Comparison of ENCODE assay signal across 8 mouse cellular contexts in genomic region chr4:83418781-83419180, GRCm38 (mm10). TPM values are rescaled to one million over a fixed set of nuclear protein-coding genes. Genes with fewer than 3 reads are reported as not detected.
DNase-seq lines count a peak whose midpoint lies in the region; ATAC-seq and TF ChIP-seq lines count a peak whose summit lies in the region.

No protein-coding gene starts in this region.

- H3K36me3 ChIP-seq in C2C12 (ENCODE audit: control insufficient read depth, insufficient read depth): peaks cover 42% of the 10 kb centered on the region
- peaks cover 17% of the 10 kb centered on the region for H3K36me3 ChIP-seq in forebrain, embryonic 14.5 days (ENCODE audit: control insufficient read depth, insufficient read depth, low read length)
- peaks cover 26% of the 10 kb centered on the region for H3K36me3 ChIP-seq in liver, embryonic 12.5 days
- H3K36me3 ChIP-seq in thymus, adult 2 months (ENCODE audit: control insufficient read depth, insufficient read depth, low read length): peaks cover 7% of the 10 kb centered on the region

- intact Hi-C loops in gastrocnemius, adult 2 months (cut with DNase I): loop anchor here (5.0 kb wide), 2 partner anchors 109 to 111 kb away; partner anchors contain the start of gene Ccdc171

- peaks cover 12% of the 10 kb centered on the region for H3K4me1 ChIP-seq in forebrain, embryonic 14.5 days (ENCODE audit: control insufficient read depth, insufficient read depth, low read length)
- peaks cover 23% of the 10 kb centered on the region for H3K4me1 ChIP-seq in liver, embryonic 12.5 days
- no peaks in the 10 kb centered on the region for H3K4me1 ChIP-seq in thymus, adult 2 months (replicated peaks; ENCODE audit: control insufficient read depth, insufficient read depth, low read length)

- H3ac ChIP-seq in C2C12 (ENCODE audit: control insufficient read depth, insufficient read length, low read depth): no peak overlapping the region

- no peak for TF ChIP-seq CTCF in gastrocnemius, adult 2 months (IDR thresholded peaks at IDR 0.05)
- no peak for TF ChIP-seq CTCF in C2C12 (IDR thresholded peaks at IDR 0.05; ENCODE audit: control insufficient read depth, insufficient read depth, insufficient read length)
- TF ChIP-seq CTCF in thymus, adult 2 months (IDR thresholded peaks at IDR 0.05; ENCODE audit: borderline replicate concordance, control insufficient read depth, extremely low read depth, insufficient read depth, low read length, poor library complexity): no peak

- no peak for ATAC-seq in forebrain, embryonic 14.5 days
- ATAC-seq in liver, embryonic 12.5 days: no peak
- no peak for ATAC-seq in activated CD4-positive, CD25-positive, alpha-beta regulatory T cell, adult 4 months

- H3K27ac ChIP-seq in gastrocnemius, adult 2 months: no peak overlapping the region
- no peak overlapping the region for H3K27ac ChIP-seq in forebrain, embryonic 14.5 days (ENCODE audit: low read depth, low read length)
- H3K27ac ChIP-seq in liver, embryonic 12.5 days: no peak overlapping the region
- H3K27ac ChIP-seq in thymus, adult 2 months (ENCODE audit: control insufficient read depth, insufficient read depth, low read length): no peak overlapping the region

- no peak for DNase-seq in gastrocnemius, adult 2 months
- DNase-seq in gastrocnemius, adult 18-20 months (ENCODE audit: low spot score): no peak
- DNase-seq in forebrain, embryonic 14.5 days (ENCODE audit: low spot score): no peak
- DNase-seq in thymus, adult 18-20 months: no peak
- no peak for DNase-seq in thymus, adult 2 months

- H3K9ac ChIP-seq in forebrain, embryonic 14.5 days (ENCODE audit: low read length): peak overlapping the region; percentile 94
- peak overlapping the region; percentile 90 for H3K9ac ChIP-seq in liver, embryonic 12.5 days

- 73% methylated on average over 2 of the region's 2 CpGs for WGBS in forebrain, embryonic 14.5 days
- 64% methylated on average over 2 of the region's 2 CpGs for WGBS in liver, embryonic 12.5 days (ENCODE audit: insufficient replicate concordance)
- WGBS in thymus, adult 2 months: 79% methylated on average over 2 of the region's 2 CpGs

- no peaks in the 10 kb centered on the region for H3K27me3 ChIP-seq in C2C12 (ENCODE audit: control insufficient read depth, insufficient read depth, insufficient read length)
- H3K27me3 ChIP-seq in forebrain, embryonic 14.5 days (replicated peaks; ENCODE audit: control insufficient read depth, insufficient read depth, low read length): no peaks in the 10 kb centered on the region
- no peaks in the 10 kb centered on the region for H3K27me3 ChIP-seq in liver, embryonic 12.5 days (replicated peaks)
- H3K27me3 ChIP-seq in thymus, adult 2 months (ENCODE audit: control insufficient read depth, insufficient read depth, low read length): no peaks in the 10 kb centered on the region

- H3K79me3 ChIP-seq in C2C12 (ENCODE audit: low read depth): peaks cover 54% of the 10 kb centered on the region

- H3K4me3 ChIP-seq in gastrocnemius, adult 2 months: peak overlapping the region; percentile 77
- H3K4me3 ChIP-seq in C2C12 (ENCODE audit: insufficient read depth, poor library complexity, severe bottlenecking): peak overlapping the region; percentile 98
- H3K4me3 ChIP-seq in forebrain, embryonic 14.5 days (ENCODE audit: low read depth, low read length): peak overlapping the region; percentile 97
- H3K4me3 ChIP-seq in liver, embryonic 12.5 days: peak overlapping the region; percentile 92
- no peak overlapping the region for H3K4me3 ChIP-seq in thymus, adult 2 months (ENCODE audit: control insufficient read depth, insufficient read depth, low read length)

- peaks cover 65% of the 10 kb centered on the region for H3K79me2 ChIP-seq in C2C12 (ENCODE audit: control insufficient read depth, insufficient read depth)

- H3K4me2 ChIP-seq in forebrain, embryonic 14.5 days (ENCODE audit: low read length): peak overlapping the region; percentile 68
- H3K4me2 ChIP-seq in liver, embryonic 12.5 days: peak overlapping the region; percentile 72

- no peaks in the 10 kb centered on the region for H3K9me3 ChIP-seq in forebrain, embryonic 14.5 days (replicated peaks; ENCODE audit: control insufficient read depth, low read length)
- no peaks in the 10 kb centered on the region for H3K9me3 ChIP-seq in liver, embryonic 12.5 days (replicated peaks)

- TF ChIP-seq POLR2A in thymus, adult 2 months (IDR thresholded peaks at IDR 0.05; ENCODE audit: control insufficient read depth, extremely low read depth, insufficient read depth, low read length, poor library complexity): no peak

TF ChIP-seq in C2C12, 6 proteins besides CTCF, POLR2A, EP300 and RAD21:
- TF ChIP-seq MAX (IDR thresholded peaks at IDR 0.05): no peak
- TF ChIP-seq CEBPB (IDR thresholded peaks at IDR 0.05; ENCODE audit: low read depth): no peak
- TF ChIP-seq USF1 (IDR thresholded peaks at IDR 0.05; ENCODE audit: low read depth): no peak
- TF ChIP-seq MYOD1 (IDR thresholded peaks at IDR 0.05; ENCODE audit: control insufficient read depth, insufficient read length, low read depth): no peak
- TF ChIP-seq FOSL1 (IDR thresholded peaks at IDR 0.05; ENCODE audit: insufficient read depth, low read length, poor library complexity, severe bottlenecking): no peak
- no peak for TF ChIP-seq MYOG (IDR thresholded peaks at IDR 0.05; ENCODE audit: control insufficient read depth, extremely low read depth, insufficient read length)
TF ChIP-seq in C2C12: peak in this region for 0.

RNA-seq across cellular contexts. Expression of gene Snapc3, which starts 1.3 kb away (rescaled TPM):
- 10 to 100 TPM in 1 of 2 experiments, 1 to 10 TPM in 1; 9.6 to 10.8 TPM for total RNA-seq in gastrocnemius, adult 2 months (2021)
- total RNA-seq in gastrocnemius, adult 18-20 months (2021): 1 to 10 TPM; 8.3 to 9.2 TPM
- polyA plus RNA-seq in C2C12 (2012; fragmentation: generic; extraction: Trizol): 13.4 TPM
- polyA plus RNA-seq in forebrain, embryonic 14.5 days (2014; fragmentation: Nextera tagmentation; extraction: Ambion mirVana): 90.0 and 101 TPM in 2 replicates
- polyA plus RNA-seq in liver, embryonic 12.5 days (2016; fragmentation: Nextera tagmentation; extraction: Ambion mirVana): 15.4 and 17.7 TPM in 2 replicates
- 10 to 100 TPM; 47.6 to 48.5 TPM for polyA plus RNA-seq in activated CD4-positive, CD25-positive, alpha-beta regulatory T cell, adult 4 months (2017; shearing (Covaris generic))
- 44.1 and 50.6 TPM in 2 replicates for polyA plus RNA-seq in thymus, adult 2 months (2012; rRNA removed)
